Mouse (Mus musculus): ENCODE results near the gene Ubtd2. TPM values are rescaled to one million over a fixed set of nuclear protein-coding genes. Genes with fewer than 3 reads are reported as not detected.

Gene Ubtd2
- total RNA-seq, 2 experiments from 2014 or later, result 52.9 to 65.0 TPM

DNA sequence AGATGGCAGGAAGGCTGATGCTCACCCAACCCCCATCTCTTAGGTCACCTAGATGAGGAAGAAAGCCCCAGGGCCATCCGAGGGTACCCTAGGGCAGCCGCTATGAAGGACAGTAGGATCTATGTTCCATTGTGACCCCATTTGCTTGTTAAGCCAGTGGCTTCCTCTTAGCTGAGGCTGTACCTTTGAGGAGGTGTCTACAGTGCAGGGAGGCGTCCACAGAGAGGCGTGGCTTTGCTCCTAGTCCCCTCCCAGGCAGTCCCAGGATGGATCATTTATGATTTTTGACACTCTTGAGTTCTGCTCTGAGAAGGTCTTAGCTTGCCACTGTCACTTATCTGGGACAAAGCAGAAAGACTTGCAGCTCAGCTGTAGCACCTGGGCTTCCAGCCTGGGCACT, 83.7 kb downstream of the Ubtd2 start:
- intact Hi-C loops (cut with DNase I), result no loop called here
- DNase-seq (ENCODE audit: low spot score in 2 of 2), result no peak

DNA sequence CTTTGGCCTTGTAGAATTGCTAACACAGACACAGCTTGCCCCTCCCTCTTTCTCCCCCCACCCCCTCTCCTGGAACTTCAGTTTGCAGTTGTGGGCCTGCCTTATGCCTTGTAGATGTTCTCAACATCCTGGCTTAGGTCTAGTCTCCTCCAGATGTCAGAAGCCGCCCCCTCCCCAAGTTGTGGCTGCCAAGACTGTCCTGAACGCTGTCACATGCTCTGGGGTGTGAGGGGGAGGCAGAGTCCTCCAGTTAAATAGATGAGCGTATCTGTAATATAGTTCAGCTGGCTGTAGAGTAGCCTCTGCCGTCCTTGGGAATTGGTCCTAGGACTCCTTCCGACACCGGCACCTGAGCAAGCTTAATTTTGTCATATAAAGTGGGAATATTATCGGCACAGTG, 84.5 kb downstream of the Ubtd2 start:
- intact Hi-C loops (cut with DNase I), result no loop called here
- no peak for DNase-seq (ENCODE audit: low spot score in 2 of 2)

DNA sequence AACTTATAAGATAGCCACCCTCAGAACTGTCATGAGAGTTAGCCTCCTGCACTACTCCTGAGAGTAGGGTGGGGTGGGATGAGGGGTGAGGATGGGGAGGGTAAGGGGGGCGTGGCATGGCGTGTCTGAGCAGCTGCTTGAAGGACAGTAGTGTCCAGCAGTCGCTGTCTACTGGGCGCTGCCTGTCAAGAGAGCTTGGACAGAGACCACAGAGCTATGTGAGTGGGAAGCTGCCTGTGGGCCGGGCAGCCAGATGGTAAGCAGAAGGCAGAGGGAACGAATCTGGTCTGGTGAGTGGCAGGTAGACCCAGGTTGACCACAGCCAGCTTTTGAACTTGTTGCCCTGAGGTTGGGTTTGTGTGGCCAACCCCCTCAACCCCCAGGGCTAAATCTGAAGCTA, 85.3 kb downstream of the Ubtd2 start:
- DNase-seq (ENCODE audit: low spot score in 2 of 2), result no peak
- intact Hi-C loops (cut with DNase I), result no loop called here

DNA sequence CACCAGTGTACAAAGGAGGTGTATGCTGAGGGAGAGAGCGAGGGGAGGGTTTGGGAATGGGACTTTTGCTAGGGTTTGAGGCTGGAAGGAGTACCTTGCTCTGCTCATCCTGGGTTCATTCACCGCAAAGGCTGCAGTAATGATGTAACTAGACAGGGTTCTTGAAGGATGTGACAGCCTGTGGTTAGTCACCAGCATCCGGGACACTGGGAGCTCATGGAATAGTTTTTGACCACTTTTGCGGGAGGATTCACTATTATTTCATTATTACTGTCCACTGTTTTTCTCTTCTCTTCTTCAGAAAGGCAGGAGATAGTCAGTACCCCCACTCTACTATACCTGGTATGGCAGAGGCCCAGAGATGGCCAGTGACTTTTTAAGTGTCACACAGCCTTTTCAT, 87.0 kb downstream of the Ubtd2 start:
- intact Hi-C loops (cut with DNase I), result no loop called here
- no peak for DNase-seq (ENCODE audit: low spot score in 2 of 2)

DNA sequence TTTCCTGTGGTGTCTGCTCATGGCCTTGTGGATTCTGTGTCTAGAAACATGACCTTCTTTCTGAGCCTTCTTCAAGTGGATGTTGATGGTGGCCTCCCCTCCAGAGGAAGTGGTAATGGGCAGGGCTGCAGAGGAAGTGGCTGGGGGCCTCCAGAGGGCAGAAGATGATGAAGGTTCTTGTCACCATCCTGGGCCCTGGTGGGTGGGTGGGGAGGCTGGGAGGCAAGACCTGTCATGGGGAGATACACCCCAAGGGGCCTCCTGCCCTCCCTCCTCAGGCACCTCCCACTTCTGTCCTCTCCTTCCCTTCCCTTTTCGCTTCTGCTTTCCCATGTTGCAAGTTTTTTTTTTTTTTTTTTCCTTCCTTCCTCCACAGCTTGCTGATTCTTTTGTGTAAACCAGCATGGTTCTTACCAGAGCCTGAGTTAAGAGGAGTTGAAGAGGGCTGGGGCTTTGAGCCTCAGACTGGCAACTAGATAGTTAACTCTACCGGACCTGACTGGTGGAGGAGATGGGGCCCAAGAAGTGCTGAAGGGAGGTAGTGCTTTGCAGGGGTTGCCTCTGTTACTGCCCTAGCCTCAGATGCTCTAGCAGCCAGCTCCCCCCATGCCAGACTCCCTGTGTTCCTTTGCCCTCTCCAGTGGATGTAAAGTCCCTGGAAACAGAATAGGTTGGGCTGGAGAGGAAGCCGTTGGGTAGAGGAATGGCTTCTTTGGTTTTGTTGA, 87.7 kb downstream of the Ubtd2 start:
- intact Hi-C loops (cut with DNase I), result no loop called here
- DNase-seq (ENCODE audit: low spot score in 2 of 2), result no peak

DNA sequence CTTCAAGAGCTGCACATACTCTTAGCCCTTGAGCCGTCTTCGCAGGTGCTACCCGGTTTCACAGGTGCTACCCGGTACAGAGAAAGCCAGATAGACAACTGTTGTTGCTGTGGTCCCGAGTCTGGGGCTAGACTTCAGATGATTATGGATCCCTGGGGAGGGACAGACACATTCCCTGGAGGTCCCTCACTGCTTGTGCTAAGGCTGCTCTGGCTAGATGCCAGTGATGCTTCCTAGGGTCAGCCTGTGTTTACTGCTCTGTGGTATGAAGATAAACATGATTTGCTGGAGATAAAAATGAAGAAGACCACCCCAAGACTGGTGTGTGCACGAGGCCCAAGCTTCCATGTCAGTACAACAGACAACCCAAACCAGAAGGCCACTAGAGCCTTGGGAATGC, 88.9 kb downstream of the Ubtd2 start:
- intact Hi-C loops (cut with DNase I), result no loop called here
- DNase-seq (ENCODE audit: low spot score in 2 of 2), result no peak

DNA sequence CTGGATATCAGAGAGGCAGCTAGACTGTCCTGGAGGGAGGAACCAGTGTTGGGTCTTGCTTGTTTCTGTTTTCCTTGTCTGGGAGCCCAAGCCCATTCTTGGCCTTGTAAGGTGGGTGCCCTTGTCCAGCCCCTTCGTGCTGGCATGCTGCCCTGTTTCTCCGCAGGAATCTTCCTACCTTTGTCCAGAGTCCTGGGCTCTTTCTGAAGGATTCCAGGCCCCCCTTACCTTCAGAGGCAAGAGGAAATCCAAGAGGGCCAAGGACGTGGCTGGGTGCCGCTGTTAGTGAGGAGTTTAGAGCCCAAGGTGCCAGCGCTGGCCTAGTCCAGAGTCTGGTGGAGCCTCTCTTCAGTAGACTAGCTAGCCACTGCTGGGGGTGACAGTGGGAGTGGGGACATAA, 89.3 kb downstream of the Ubtd2 start:
- DNase-seq (ENCODE audit: low spot score in 2 of 2), result no peak
- intact Hi-C loops (cut with DNase I), result no loop called here

DNA sequence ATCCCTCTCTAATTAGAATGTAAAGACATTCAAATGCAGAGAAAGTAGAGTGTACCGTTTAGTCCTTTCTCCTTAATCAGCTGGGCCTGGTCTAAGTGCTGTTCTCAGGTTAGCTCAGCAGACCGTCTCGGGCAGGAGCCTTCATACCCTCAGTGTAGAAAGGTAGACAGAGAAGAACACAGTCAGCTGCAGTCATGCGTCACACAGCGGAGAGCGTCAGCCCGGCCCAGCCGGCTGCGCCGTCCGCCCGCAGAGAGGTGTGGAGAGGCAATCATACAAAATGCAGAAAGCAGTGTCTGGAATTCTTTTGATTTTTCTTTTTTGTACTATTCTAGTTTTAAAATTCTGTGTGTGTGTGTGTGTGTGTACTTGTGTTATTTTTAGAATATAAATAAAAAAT, 90.4 kb downstream of the Ubtd2 start:
- DNase-seq (ENCODE audit: low spot score in 2 of 2), result peak in 1 of 2 experiments; percentile 55
- intact Hi-C loops (cut with DNase I), result no loop called here

GRCm38 (mm10) chr11:32546483-32546882, 91.3 kb downstream of the Ubtd2 start:
- intact Hi-C loops (cut with DNase I), result no loop called here
- no peak for DNase-seq (ENCODE audit: low spot score in 2 of 2)

DNA sequence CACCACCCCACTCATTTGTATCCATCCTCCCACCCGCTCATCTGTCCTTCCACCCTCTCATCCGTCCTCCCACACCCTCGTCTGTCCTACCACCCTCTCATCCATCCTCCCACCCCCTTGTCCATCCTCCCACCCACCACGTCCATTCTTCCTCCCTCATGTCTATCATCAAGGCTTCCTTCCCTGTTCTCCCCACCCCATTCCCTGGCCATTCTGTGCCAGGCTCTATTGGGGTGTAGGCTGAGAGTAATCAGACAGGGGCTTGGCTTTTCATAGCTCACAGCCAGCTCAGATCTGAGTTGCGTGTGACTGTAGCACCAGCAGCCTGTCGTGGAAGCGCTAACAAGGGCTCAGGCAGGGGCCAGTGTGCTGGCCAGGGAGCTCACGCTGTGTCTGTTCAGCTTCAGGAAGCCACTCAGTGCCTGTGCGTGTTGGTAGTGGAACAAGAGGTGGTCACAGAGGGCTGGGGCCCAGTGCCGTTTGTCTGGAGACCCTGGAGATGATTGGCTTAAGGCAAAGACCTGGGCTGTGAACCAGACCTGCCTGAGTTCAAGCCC, 92.3 kb downstream of the Ubtd2 start:
- DNase-seq (ENCODE audit: low spot score in 2 of 2), result no peak
- intact Hi-C loops (cut with DNase I), result no loop called here

GRCm38 (mm10) chr11:32548240-32548639, 93.1 kb downstream of the Ubtd2 start:
- intact Hi-C loops (cut with DNase I), result no loop called here
- no peak for DNase-seq (ENCODE audit: low spot score in 2 of 2)

DNA sequence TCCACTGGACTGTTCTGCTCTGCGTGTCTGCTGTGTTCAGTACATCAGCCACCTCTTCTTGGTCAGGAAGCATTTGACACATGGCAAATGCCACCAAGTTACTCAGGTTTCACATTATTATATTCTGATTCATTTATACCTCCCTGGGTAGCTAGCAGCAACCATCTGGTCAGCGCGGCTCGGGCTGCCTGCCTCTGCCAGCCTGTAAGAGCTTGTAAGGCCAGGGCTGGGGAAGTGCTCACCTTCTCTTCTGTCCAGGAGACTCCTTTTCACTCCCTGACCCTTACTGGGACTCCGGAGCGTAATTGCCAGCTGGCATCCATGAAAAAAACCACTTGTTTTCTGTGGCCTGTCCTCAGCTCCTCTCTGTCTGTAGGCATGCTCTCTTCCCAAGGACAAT, 94.1 kb downstream of the Ubtd2 start:
- intact Hi-C loops (cut with DNase I), result no loop called here
- no peak for DNase-seq (ENCODE audit: low spot score in 2 of 2)

DNA sequence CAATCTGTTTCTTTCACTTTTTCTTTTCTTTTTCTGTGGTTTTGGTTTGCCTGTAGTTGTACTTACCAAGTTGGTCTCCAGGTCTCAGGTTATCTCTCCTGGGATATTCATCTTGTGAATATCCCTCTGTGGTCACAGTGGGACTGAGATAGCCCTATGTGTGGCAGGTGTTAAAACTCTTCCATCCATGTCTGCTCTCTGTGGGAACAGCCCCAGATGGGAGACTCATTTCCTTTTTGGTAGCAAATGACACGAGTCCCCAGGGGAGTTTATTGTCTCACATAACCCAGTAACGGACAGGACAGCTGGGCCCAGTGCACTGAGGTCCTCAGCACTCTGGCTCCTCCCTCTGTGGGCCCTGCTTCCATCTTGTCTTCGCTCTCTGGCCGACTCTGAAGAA, 94.9 kb downstream of the Ubtd2 start:
- intact Hi-C loops (cut with DNase I), result no loop called here
- DNase-seq (ENCODE audit: low spot score in 2 of 2), result no peak

DNA sequence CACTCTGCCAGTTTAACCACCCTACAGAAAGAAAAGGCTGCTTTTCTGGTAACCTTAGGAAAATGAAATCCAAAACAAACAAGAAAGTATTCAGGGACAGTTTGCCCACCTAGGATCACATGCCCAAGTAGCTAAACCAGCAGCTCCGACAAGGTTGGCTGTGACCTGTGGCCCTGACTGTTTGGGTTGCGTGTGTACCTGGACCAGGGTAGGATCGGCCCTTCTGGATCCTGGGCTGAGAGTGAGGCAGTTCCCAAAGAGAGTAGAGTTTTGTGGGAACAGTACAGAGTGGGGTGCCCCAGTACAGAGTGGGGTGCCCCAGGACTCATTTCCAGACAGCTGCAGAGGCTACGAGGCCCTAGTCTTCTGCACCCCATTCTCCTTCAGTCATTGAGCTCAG, 95.9 kb downstream of the Ubtd2 start:
- intact Hi-C loops (cut with DNase I), result no loop called here
- no peak for DNase-seq (ENCODE audit: low spot score in 2 of 2)

DNA sequence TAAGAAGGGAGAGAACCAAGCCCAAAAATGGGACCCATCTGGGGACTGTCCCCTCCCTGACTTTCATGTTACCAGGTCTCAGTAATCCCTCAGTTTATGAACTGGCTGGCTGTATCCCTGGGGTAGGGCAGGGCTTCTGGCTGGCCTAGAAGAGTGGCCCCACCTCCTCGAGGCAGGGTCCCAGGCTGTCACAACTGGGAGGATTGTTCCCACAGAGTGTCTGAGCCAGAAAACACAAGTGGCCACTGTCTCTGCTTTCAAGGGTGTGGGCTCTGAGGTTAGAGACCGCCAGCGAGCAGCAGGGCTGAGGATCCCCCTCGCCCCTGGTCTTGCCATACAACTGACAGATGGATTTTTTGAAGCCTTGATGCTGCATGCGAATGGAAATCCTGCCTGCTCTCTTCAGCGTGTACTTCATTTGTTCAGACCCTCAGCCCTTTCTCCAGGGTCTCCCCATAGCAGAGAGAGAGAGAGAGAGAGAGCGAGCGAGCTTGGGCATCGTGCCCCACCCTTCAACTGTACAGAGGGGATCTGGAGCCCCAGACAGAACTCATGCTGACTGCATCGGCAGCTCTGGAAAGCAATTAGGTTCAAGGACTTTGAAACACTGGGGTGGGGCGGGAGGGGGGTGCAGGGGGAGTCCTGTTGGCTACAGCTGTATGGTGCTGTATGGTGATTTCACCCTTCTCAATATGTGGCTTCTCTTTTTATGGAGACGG, 96.6 kb downstream of the Ubtd2 start:
- intact Hi-C loops (cut with DNase I), result no loop called here

GRCm38 (mm10) chr11:32552401-32553090, 97.4 kb downstream of the Ubtd2 start:
- no peak for DNase-seq (ENCODE audit: low spot score in 2 of 2)
- intact Hi-C loops (cut with DNase I), result no loop called here

More for the DNA sequence above, 96.6 kb downstream of the Ubtd2 start:
- DNase-seq (ENCODE audit: low spot score in 2 of 2), result no peak

- DNase-seq (ENCODE audit: low spot score in 2 of 2), result no peak
- intact Hi-C loops (cut with DNase I), result no loop called here
Observed at GRCm38 (mm10) chr11:32553311-32554140, 98.4 kb downstream of the Ubtd2 start.

DNA sequence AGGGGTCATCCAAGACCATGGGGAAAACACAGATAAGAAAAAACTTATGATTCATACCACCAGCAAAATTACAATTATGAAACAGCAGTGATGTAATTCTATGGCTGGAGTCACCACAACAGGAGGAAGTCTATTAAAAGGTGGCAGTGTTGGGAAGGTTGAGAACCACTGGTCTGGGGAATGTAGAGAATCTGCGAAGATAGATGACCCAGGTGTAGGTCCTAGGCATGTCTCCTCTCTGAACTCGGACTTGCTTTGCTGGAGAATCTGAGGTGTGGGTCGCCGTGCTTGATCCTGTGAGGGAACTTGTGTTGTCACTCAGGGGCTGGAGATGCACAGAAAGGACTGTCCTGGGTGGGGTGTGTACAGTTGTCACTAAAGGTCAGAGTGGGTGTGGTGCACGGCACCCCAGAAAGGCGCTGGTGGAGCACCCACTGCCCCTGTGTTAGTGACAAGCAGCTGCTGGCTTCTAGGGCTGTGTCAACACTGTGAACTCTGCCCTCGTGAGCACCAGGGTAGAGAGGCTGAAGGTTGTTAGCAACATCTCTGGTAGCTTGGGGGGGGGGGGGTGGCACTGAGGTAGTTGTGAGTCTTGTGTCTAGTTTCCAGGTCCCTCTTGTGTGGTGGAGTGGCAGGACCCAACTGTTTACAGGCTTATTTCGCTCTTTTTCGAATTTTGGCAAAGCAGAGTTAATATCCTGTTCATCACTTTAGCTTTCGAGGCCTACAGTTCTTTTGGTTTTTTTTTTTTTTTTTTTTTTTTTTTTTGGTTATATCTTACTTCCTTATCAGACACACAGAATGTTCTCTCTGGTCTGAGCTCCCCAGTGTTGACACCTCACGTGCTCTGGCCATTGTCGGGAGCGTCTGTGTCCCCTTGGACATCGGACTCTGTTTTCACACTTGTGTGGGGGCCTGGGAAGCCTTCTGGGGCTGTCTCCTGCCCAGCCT, 99.2 kb downstream of the Ubtd2 start:
- intact Hi-C loops (cut with DNase I), result no loop called here
- no peak for DNase-seq (ENCODE audit: low spot score in 2 of 2)

All from left cerebral cortex, postnatal 25 days (tissue).